Mouse (Mus musculus) stomach, embryonic 16.5 days (tissue): ENCODE measurements around the gene Zbtb7a. TPM values are rescaled to one million over a fixed set of nuclear protein-coding genes. Genes with fewer than 3 reads are reported as not detected.
A peak's percentile ranks its signal among the peaks of the same experiment; 100 is the strongest.
"Not testable (repeated sequence)": the region's sequence is repeated elsewhere in the genome, so short reads cannot be mapped to it uniquely, and the experiment has no call there.

Experiments
- ATAC-seq: fragments of 200-750 bp; cut with Nextera tagmentation; 2 replicates; pipeline ENCODE4 v1.8.0; 2017; ENCODE audit warnings: moderate number of reproducible peaks, moderate TSS enrichment; ENCODE audit not compliant: insufficient read depth, low FRiP score
- H3K27ac ChIP-seq: fragments of 300-500 bp; sonication (generic); 2 replicates; pipeline ENCODE4 v1.5.1; 2014; ENCODE audit warnings: low read length
- H3K27me3 ChIP-seq: fragments of 300-500 bp; sonication (generic); 2 replicates; pipeline ENCODE4 v1.6.1; 2014; ENCODE audit warnings: low read length, control low read depth, mixed read lengths; ENCODE audit not compliant: control insufficient read depth, insufficient read depth
- H3K36me3 ChIP-seq: fragments of 300-500 bp; sonication (generic); 2 replicates; pipeline ENCODE4 v1.6.1; 2014; ENCODE audit warnings: low read length; ENCODE audit not compliant: control insufficient read depth, insufficient read depth
- H3K4me1 ChIP-seq: fragments of 300-500 bp; sonication (generic); 2 replicates; pipeline ENCODE4 v1.6.1; 2014; ENCODE audit warnings: low read length, control low read depth, mixed read lengths; ENCODE audit not compliant: control insufficient read depth, insufficient read depth
- H3K4me2 ChIP-seq: fragments of 300-500 bp; sonication (generic); 2 replicates; pipeline ENCODE4 v1.6.1; 2014; ENCODE audit warnings: low read depth, low read length, mixed read lengths
- H3K4me3 ChIP-seq: fragments of 300-500 bp; sonication (generic); replicated peaks from 2 replicates; pipeline ENCODE4 v1.5.1; 2014; ENCODE audit warnings: mild to moderate bottlenecking, low read length
- H3K9ac ChIP-seq: fragments of 300-500 bp; sonication (generic); 2 replicates; pipeline ENCODE4 v1.6.1; 2014; ENCODE audit warnings: low read length
- H3K9me3 ChIP-seq: fragments of 300-500 bp; sonication (generic); replicated peaks from 2 replicates; pipeline ENCODE4 v1.6.1; 2016; ENCODE audit warnings: low read length, control low read depth; ENCODE audit not compliant: control insufficient read depth
- WGBS: fragments of 180-500 bp; shearing (Covaris S2); extraction: QIAGEN DNeasy Blood & Tissue Kit; methylation state at CpG from one replicate; pipeline ENCODE4 v1.1.7; 2014; 5-methylcytosine and 5-hydroxymethylcytosine counted together
- polyA plus RNA-seq: library from polyadenylated mRNA; unstranded; fragments of >200 nt; fragmentation: Nextera tagmentation; extraction: Ambion mirVana; gene quantifications from 2 replicates; pipeline ENCODE4 v1.2.1, GENCODE M21; 2015

Zbtb7a gene
- polyA plus RNA-seq, 1 experiment from 2014 or later = 36.6 TPM

DNA sequence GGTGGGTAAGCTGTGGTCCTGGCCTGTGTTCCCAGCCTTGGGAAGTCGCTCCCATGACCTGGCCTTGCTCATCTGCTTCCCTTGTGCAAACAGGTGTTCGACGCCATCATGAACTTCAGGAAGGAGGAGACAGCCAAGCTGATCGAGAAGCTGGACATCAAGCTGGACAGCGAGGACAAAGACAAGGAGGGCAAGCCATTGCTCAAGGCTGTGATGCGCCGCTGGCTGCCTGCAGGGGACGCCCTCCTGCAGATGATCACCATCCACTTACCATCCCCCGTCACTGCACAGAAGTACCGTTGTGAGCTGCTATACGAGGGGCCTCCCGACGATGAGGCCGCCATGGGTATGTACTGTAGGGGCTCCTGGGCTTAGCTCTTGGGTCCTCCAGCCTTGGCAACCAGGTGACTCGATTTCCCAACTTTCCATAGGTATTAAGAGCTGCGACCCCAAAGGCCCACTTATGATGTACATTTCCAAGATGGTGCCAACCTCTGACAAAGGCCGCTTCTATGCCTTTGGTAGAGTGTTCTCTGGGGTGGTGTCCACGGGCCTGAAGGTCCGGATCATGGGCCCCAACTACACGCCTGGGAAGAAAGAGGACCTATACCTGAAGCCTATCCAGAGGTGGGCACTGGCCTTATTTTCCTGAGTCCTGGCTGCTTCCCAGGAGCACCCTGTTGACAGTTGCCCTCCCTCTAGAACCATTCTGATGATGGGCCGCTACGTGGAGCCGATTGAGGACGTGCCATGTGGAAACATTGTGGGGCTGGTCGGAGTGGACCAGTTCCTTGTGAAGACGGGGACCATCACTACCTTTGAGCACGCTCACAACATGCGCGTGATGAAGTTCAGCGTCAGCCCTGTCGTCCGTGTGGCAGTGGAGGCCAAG lies 44.7 kb downstream of the Zbtb7a start:
- 88% methylated on average over 32 of the region's 32 CpGs for WGBS
- no peak overlapping the region for H3K4me3 ChIP-seq
- H3K4me2 ChIP-seq = no peak overlapping the region
- peaks cover 48% of the 10 kb centered on the region for H3K4me1 ChIP-seq
- H3K27me3 ChIP-seq = no peaks in the 10 kb centered on the region
- no peak for ATAC-seq
- H3K36me3 ChIP-seq = peaks cover 41% of the 10 kb centered on the region
- H3K27ac ChIP-seq = peak overlapping the region; percentile 18; the same call in 1 of the 2 replicates
- H3K9me3 ChIP-seq = no peaks in the 10 kb centered on the region
- no peak overlapping the region for H3K9ac ChIP-seq

DNA sequence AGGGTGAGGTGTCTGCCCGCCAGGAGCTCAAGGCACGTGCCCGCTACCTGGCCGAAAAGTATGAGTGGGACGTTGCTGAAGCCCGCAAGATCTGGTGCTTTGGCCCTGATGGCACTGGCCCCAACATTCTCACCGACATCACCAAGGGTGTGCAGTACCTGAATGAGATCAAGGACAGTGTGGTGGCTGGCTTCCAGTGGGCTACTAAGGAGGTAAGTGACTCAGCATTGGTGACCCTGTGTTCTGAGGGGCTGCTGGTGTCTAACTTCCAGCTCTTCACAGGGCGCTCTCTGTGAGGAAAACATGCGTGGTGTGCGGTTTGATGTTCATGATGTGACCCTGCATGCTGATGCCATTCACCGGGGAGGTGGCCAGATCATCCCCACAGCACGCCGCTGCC lies 45.9 kb downstream of the Zbtb7a start:
- Histone ChIP-seq H3K4me1 (peaks cover 41% of the 10 kb centered on the region), H3K27me3 (no peaks in the 10 kb centered on the region), H3K36me3 (peaks cover 41% of the 10 kb centered on the region), H3K9ac (no peak overlapping the region), H3K9me3 (no peaks in the 10 kb centered on the region), H3K4me2 (no peak overlapping the region), H3K27ac (no peak overlapping the region), H3K4me3 (no peak overlapping the region)
- no peak for ATAC-seq
- 91% methylated on average over 13 of the region's 13 CpGs for WGBS

GRCm38 (mm10) chr10:81181860-81182259 lies 46.8 kb downstream of the Zbtb7a start:
- H3K27me3 ChIP-seq, H3K9me3 ChIP-seq, H3K9ac ChIP-seq, H3K4me2 ChIP-seq, H3K4me3 ChIP-seq, ATAC-seq, H3K27ac ChIP-seq: not testable (repeated sequence)
- 74% methylated on average over 12 of the region's 12 CpGs for WGBS
- Histone ChIP-seq H3K36me3 (peaks cover 41% of the 10 kb centered on the region), H3K4me1 (peaks cover 40% of the 10 kb centered on the region)

GRCm38 (mm10) chr10:81182336-81183333 lies 47.6 kb downstream of the Zbtb7a start, which contains the start of gene Dapk3:
Dapk3 (plus strand) TSS chr10:81183005.
- Histone ChIP-seq H3K4me1 (peaks cover 38% of the 10 kb centered on the region), H3K9ac (peak within 1 kb of the TSS; percentile 84), H3K4me3 (peak within 1 kb of the TSS; percentile 82), H3K27ac (peak within 1 kb of the TSS; percentile 93), H3K36me3 (peaks cover 41% of the 10 kb centered on the region), H3K4me2 (peak within 1 kb of the TSS; percentile 85), H3K9me3 (no peaks in the 10 kb centered on the region), H3K27me3 (no peaks in the 10 kb centered on the region)
- 4% methylated on average over 53 of the region's 53 CpGs for WGBS
- peak; percentile 94 for ATAC-seq

DNA sequence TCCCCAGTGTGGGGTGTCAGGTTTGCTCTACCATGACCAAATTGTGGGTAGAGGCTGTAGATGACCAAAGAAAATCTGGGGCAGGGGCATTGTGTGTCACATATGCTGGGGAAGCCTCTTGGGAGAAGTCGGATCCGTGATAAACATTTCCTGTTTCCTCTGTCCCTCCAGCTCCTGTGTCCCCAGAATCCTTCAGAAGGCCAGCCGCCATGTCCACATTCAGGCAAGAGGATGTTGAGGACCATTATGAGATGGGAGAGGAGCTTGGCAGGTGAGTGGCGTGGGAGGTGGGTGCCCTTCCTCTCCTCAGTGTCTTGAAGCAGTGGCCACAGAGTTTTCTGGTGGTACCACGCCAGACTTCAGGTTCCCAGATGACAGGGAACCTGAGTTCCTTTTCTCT lies 48.8 kb downstream of the Zbtb7a start, which contains the start of gene 4930442H23Rik:
Gene 4930442H23Rik, minus strand, starts transcription at position 45 of the 400 bp plus-strand sequence.
- Histone ChIP-seq H3K27ac (peak within 1 kb of the TSS; percentile 93), H3K4me2 (peak within 1 kb of the TSS; percentile 85), H3K9me3 (no peaks in the 10 kb centered on the region), H3K4me3 (peak within 1 kb of the TSS; percentile 82), H3K9ac (peak within 1 kb of the TSS; percentile 84), H3K36me3 (peaks cover 37% of the 10 kb centered on the region), H3K4me1 (peaks cover 27% of the 10 kb centered on the region), H3K27me3 (no peaks in the 10 kb centered on the region)
- no peak for ATAC-seq
- WGBS = 86% methylated on average over 5 of the region's 5 CpGs

GRCm38 (mm10) chr10:81184765-81185164 lies 49.7 kb downstream of the Zbtb7a start:
- peaks cover 24% of the 10 kb centered on the region for H3K4me1 ChIP-seq
- H3K4me3 ChIP-seq = no peak overlapping the region
- peaks cover 28% of the 10 kb centered on the region for H3K36me3 ChIP-seq
- H3K27ac ChIP-seq = peak overlapping the region; percentile 91
- peak; percentile 23; the same call in 1 of the 2 replicates for ATAC-seq
- H3K9me3 ChIP-seq = no peaks in the 10 kb centered on the region
- 10% methylated on average over 4 of the region's 4 CpGs for WGBS
- H3K4me2 ChIP-seq = peak overlapping the region; percentile 85; the same call in 1 of the 2 replicates
- 0 out of 2 replicates have a peak overlapping the region, but pooled peaks have one; percentile 84 for H3K9ac ChIP-seq
- no peaks in the 10 kb centered on the region for H3K27me3 ChIP-seq

GRCm38 (mm10) chr10:81187161-81187560 lies 52.1 kb downstream of the Zbtb7a start:
- Histone ChIP-seq H3K4me1 (peaks cover 32% of the 10 kb centered on the region), H3K4me2 (no peak overlapping the region), H3K36me3 (0 out of 2 replicates have a peak, but pooled peaks cover 10% of the 10 kb centered on the region), H3K9ac (no peak overlapping the region), H3K4me3 (no peak overlapping the region), H3K27me3 (no peaks in the 10 kb centered on the region), H3K9me3 (no peaks in the 10 kb centered on the region), H3K27ac (no peak overlapping the region)
- WGBS = 94% methylated on average over 9 of the region's 9 CpGs
- ATAC-seq = no peak

GRCm38 (mm10) chr10:81189821-81190220 lies 54.8 kb downstream of the Zbtb7a start:
- Histone ChIP-seq H3K4me2 (no peak overlapping the region), H3K36me3 (0 out of 2 replicates have a peak, but pooled peaks cover 10% of the 10 kb centered on the region), H3K4me1 (peaks cover 36% of the 10 kb centered on the region), H3K27ac (no peak overlapping the region), H3K27me3 (no peaks in the 10 kb centered on the region; the same call in 1 of the 2 replicates), H3K4me3 (no peak overlapping the region), H3K9me3 (no peaks in the 10 kb centered on the region), H3K9ac (no peak overlapping the region)
- WGBS = 75% methylated on average over 26 of the region's 26 CpGs
- no peak for ATAC-seq
